Mouse (Mus musculus) limb, embryonic 15.5 days (tissue): Measurements from ENCODE around the gene Ifnk. TPM values are rescaled to one million over a fixed set of nuclear protein-coding genes. Genes with fewer than 3 reads are reported as not detected.

Source experiments
- ATAC-seq: fragments of 200-750 bp; cut with Nextera tagmentation; 2 replicates; pipeline ENCODE4 v1.8.0; 2017; ENCODE audit warnings: low read depth, moderate TSS enrichment; ENCODE audit not compliant: insufficient number of reproducible peaks, low FRiP score, low TSS enrichment
- H3K27ac ChIP-seq: fragments of 300-500 bp; sonication (generic); 2 replicates; pipeline ENCODE4 v1.5.1; 2015; ENCODE audit warnings: moderate library complexity, mild to moderate bottlenecking, inconsistent platforms
- H3K27me3 ChIP-seq: fragments of 300-500 bp; sonication (generic); 2 replicates; pipeline ENCODE4 v1.6.1; 2015; ENCODE audit warnings: inconsistent platforms
- H3K36me3 ChIP-seq: fragments of 300-500 bp; sonication (generic); 2 replicates; pipeline ENCODE4 v1.6.1; 2015; ENCODE audit warnings: inconsistent platforms
- H3K4me1 ChIP-seq: fragments of 300-500 bp; sonication (generic); 2 replicates; pipeline ENCODE4 v1.6.1; 2015; ENCODE audit warnings: inconsistent platforms
- H3K4me2 ChIP-seq: fragments of 300-500 bp; sonication (generic); 2 replicates; pipeline ENCODE4 v1.6.1; 2015; ENCODE audit warnings: mild to moderate bottlenecking, inconsistent platforms
- H3K4me3 ChIP-seq: fragments of 300-500 bp; sonication (generic); 2 replicates; pipeline ENCODE4 v1.5.1; 2015; ENCODE audit warnings: mild to moderate bottlenecking, inconsistent platforms
- H3K9ac ChIP-seq: fragments of 300-500 bp; sonication (generic); 2 replicates; pipeline ENCODE4 v1.6.1; 2015; ENCODE audit warnings: inconsistent platforms
- H3K9me3 ChIP-seq: fragments of 300-500 bp; sonication (generic); 2 replicates; pipeline ENCODE4 v1.6.1; 2016; ENCODE audit warnings: inconsistent platforms
- WGBS: fragments of 180-500 bp; shearing (Covaris S2); methylation state at CpG from one replicate; pipeline ENCODE4 v1.1.7; 2015; 5-methylcytosine and 5-hydroxymethylcytosine counted together
- polyA plus RNA-seq: library from polyadenylated mRNA; unstranded; fragments of >200 nt; fragmentation: Nextera tagmentation; extraction: Ambion mirVana; gene quantifications from 2 replicates; pipeline ENCODE4 v1.2.1, GENCODE M21; 2015

Ifnk gene
- polyA plus RNA-seq, 1 experiment from 2014 or later = 0.19 TPM

- H3K36me3 ChIP-seq = no peaks in the 10 kb centered on the region
- no peaks in the 10 kb centered on the region for H3K27me3 ChIP-seq
- 70% methylated on average over 3 of the region's 3 CpGs for WGBS
- H3K4me1 ChIP-seq = 0 out of 2 replicates have a peak, but pooled peaks cover 8% of the 10 kb centered on the region
- ATAC-seq = no peak
- H3K27ac ChIP-seq = no peak overlapping the region
- no peak overlapping the region for H3K4me2 ChIP-seq
- H3K9ac ChIP-seq = no peak overlapping the region
- no peak overlapping the region for H3K4me3 ChIP-seq
- H3K9me3 ChIP-seq = no peaks in the 10 kb centered on the region
Observed at GRCm38 (mm10) chr4:35165947-35166346, 14.1 kb downstream of the Ifnk start.

DNA sequence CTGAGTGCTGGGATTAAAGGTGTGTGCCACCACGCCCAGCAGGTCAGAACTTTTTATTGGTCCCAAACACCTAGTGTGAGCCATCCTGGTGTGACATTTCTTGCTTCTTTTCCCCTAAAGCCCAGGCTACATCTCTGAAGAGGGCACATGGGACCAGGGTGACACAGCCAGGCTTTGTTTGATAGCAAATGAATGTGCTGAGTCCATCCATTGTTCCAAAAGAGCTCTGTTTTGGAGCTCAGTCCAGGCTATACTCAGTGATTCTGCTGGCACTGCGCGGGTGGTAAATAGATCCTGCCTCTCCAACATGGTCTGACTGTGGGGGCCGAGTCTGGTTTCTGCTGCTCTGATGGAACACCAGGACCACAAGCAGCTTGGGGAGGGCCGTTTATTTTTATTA lies 16.0 kb downstream of the Ifnk start:
- no peak overlapping the region for H3K4me3 ChIP-seq
- H3K4me1 ChIP-seq = 0 out of 2 replicates have a peak, but pooled peaks cover 8% of the 10 kb centered on the region
- no peak overlapping the region for H3K9ac ChIP-seq
- no peaks in the 10 kb centered on the region for H3K9me3 ChIP-seq
- no peak overlapping the region for H3K27ac ChIP-seq
- 63% methylated on average over 5 of the region's 5 CpGs for WGBS
- no peak for ATAC-seq
- H3K36me3 ChIP-seq = no peaks in the 10 kb centered on the region
- H3K4me2 ChIP-seq = no peak overlapping the region
- no peaks in the 10 kb centered on the region for H3K27me3 ChIP-seq

- WGBS = 62% methylated on average over 13 of the region's 13 CpGs
- Histone ChIP-seq H3K36me3 (no peaks in the 10 kb centered on the region), H3K4me2 (no peak overlapping the region), H3K9ac (no peak overlapping the region), H3K4me3 (no peak overlapping the region), H3K27me3 (no peaks in the 10 kb centered on the region), H3K9me3 (no peaks in the 10 kb centered on the region), H3K27ac (no peak overlapping the region), H3K4me1 (peaks cover 11% of the 10 kb centered on the region)
- no peak for ATAC-seq
Observed at GRCm38 (mm10) chr4:35169571-35170125, 17.8 kb downstream of the Ifnk start.

- H3K36me3 ChIP-seq = no peaks in the 10 kb centered on the region
- 76% methylated on average over 2 of the region's 2 CpGs for WGBS
- no peak overlapping the region for H3K27ac ChIP-seq
- no peak for ATAC-seq
- H3K9me3 ChIP-seq = no peaks in the 10 kb centered on the region
- no peak overlapping the region for H3K9ac ChIP-seq
- H3K4me3 ChIP-seq = no peak overlapping the region
- no peak overlapping the region for H3K4me2 ChIP-seq
- peaks cover 11% of the 10 kb centered on the region for H3K4me1 ChIP-seq
- H3K27me3 ChIP-seq = no peaks in the 10 kb centered on the region
Observed at GRCm38 (mm10) chr4:35172471-35172870, 20.6 kb downstream of the Ifnk start.

- 54% methylated on average over 1 of the region's 1 CpGs for WGBS
- no peak for ATAC-seq
Observed at GRCm38 (mm10) chr4:35173551-35173950, 21.7 kb downstream of the Ifnk start.

GRCm38 (mm10) chr4:35175566-35175965 lies 23.7 kb downstream of the Ifnk start:
- ATAC-seq = no peak
- H3K9me3 ChIP-seq = no peaks in the 10 kb centered on the region
- H3K27me3 ChIP-seq = no peaks in the 10 kb centered on the region
- H3K4me2 ChIP-seq = no peak overlapping the region
- H3K36me3 ChIP-seq = no peaks in the 10 kb centered on the region
- H3K27ac ChIP-seq = no peak overlapping the region
- H3K9ac ChIP-seq = no peak overlapping the region
- H3K4me1 ChIP-seq = peaks cover 3% of the 10 kb centered on the region
- no peak overlapping the region for H3K4me3 ChIP-seq
- WGBS = 85% methylated on average over 2 of the region's 2 CpGs

More at GRCm38 (mm10) chr4:35173551-35173950, 21.7 kb downstream of the Ifnk start:
- no peaks in the 10 kb centered on the region for H3K36me3 ChIP-seq
- H3K4me3 ChIP-seq = no peak overlapping the region
- H3K9ac ChIP-seq = no peak overlapping the region
- no peaks in the 10 kb centered on the region for H3K9me3 ChIP-seq
- peaks cover 8% of the 10 kb centered on the region for H3K4me1 ChIP-seq
- H3K4me2 ChIP-seq = no peak overlapping the region
- H3K27ac ChIP-seq = no peak overlapping the region
- no peaks in the 10 kb centered on the region for H3K27me3 ChIP-seq

DNA sequence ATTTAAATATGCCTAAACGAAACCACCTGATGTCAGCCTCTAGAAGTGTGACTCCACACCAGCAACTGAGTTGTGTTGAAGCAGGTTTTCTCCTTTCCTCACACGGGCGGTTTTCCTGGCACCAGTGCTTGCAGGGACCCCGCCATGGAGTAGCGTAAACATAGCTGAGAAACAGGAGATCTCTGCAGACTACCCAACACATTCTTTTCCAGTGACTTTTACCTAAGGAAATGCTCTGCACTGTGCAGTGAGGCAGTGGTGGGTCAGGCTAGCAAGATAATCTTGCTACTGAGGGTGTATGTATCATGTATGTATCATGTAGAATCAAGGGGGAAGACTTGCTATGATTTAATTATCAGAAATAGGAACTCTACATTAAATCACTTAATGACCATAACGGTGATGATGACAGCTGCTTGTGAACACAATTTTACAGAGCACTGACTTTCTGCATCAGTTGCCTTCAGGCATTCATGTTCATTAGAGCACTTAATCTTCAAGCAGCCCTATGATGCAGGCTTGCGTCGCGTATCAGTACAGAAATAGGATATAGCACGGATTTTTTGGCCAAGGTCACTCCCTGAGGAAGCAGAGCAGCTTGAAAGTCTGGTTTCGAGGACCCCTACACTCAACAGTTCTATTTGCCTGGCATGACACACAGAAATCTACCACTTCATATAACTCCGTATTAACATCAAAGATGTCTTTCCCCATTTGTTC lies 26.2 kb downstream of the Ifnk start:
- no peak overlapping the region for H3K27ac ChIP-seq
- H3K9me3 ChIP-seq = no peaks in the 10 kb centered on the region
- WGBS = 60% methylated on average over 12 of the region's 12 CpGs
- H3K4me2 ChIP-seq = no peak overlapping the region
- H3K4me1 ChIP-seq = peaks cover 3% of the 10 kb centered on the region
- no peaks in the 10 kb centered on the region for H3K36me3 ChIP-seq
- H3K4me3 ChIP-seq = no peak overlapping the region
- no peaks in the 10 kb centered on the region for H3K27me3 ChIP-seq
- ATAC-seq = no peak
- no peak overlapping the region for H3K9ac ChIP-seq

DNA sequence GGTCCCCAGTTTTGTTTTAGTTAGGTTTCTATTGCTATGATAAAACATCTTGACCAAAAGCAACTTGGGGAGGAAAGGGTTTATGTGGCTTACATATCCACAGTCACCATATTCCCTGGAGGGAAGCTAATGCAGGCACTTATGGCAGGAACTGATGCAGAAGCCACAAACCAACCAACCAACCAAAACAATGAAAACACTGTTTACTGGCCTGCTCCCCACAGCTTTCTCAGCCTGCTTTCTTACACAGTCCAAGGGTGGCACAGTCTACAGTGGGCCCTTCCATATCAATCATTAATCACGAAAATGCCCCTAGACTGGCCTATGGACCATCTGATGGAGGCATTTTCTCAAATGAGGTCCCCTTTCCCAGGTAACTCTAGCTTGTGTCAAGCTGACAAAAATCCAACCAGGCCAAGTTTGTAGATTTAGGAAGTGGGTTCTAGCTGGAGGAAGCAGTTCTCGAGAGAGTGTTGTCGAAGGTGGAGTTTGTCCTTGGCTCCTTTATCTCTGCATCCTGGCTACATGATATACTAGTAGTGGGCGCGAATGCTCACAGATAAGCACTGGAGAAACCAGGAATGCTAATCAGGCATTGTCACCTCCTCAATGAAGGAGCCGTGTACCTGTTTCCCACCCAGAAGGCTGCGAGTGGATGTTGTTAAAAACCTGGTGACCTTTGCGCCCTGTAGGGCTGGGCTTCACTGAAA lies 35.9 kb downstream of the Ifnk start:
- Histone ChIP-seq H3K27me3 (no peaks in the 10 kb centered on the region), H3K9ac (no peak overlapping the region), H3K4me3 (no peak overlapping the region), H3K4me1 (no peaks in the 10 kb centered on the region), H3K27ac (no peak overlapping the region), H3K9me3 (no peaks in the 10 kb centered on the region), H3K4me2 (no peak overlapping the region), H3K36me3 (no peaks in the 10 kb centered on the region)
- ATAC-seq = no peak
- 92% methylated on average over 8 of the region's 8 CpGs for WGBS

DNA sequence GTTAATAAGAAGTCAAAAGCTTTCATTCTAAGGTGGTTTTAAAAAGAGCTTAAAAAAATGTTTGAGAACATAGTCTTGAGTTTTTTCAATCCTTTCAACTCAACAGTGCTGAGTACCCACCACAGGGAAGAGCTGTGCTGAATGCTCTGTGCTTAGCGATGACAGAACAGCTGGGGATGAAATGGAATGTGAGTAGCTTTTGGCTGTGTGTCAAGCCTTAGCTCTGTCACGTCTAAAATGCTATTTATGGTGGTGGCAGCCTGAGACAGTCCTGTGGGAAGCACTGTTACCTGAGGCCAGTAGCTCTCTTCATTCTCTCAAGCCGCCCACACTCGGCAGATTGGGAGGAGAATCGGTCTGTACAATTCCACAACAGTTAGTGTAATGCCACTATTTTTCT lies 37.9 kb downstream of the Ifnk start:
- H3K4me3 ChIP-seq = no peak overlapping the region

DNA sequence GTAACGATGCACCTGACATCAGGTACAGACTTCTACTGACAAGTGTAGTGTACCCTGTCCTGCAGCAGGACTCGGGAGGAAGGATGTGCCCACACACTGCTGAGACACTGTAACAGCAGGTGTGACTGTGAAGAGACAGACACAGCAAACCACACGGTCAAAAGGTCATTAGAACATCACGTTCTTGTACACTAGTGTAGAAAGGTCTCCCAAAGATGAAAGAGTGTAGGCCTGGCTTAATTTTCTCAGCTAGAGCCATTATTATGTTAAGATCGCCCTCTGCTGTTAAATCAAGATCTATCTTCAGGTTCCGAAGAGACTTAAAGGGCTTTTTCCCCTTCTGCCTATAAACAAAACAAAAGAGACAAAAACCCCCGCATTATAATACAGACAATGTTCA lies 40.9 kb downstream of the Ifnk start:
- H3K27me3 ChIP-seq = no peaks in the 10 kb centered on the region
- H3K4me3 ChIP-seq = no peak overlapping the region
- H3K4me2 ChIP-seq = no peak overlapping the region
- no peak for ATAC-seq
- WGBS = 45% methylated on average over 7 of the region's 7 CpGs
- H3K9me3 ChIP-seq = no peaks in the 10 kb centered on the region
- peaks cover 14% of the 10 kb centered on the region for H3K36me3 ChIP-seq
- no peak overlapping the region for H3K9ac ChIP-seq
- no peak overlapping the region for H3K27ac ChIP-seq
- no peaks in the 10 kb centered on the region for H3K4me1 ChIP-seq

More for the DNA sequence above, 37.9 kb downstream of the Ifnk start:
- Histone ChIP-seq H3K4me1 (no peaks in the 10 kb centered on the region), H3K9me3 (no peaks in the 10 kb centered on the region), H3K9ac (no peak overlapping the region), H3K27ac (no peak overlapping the region), H3K4me2 (no peak overlapping the region), H3K27me3 (no peaks in the 10 kb centered on the region), H3K36me3 (0 out of 2 replicates have a peak, but pooled peaks cover 9% of the 10 kb centered on the region)
- no peak for ATAC-seq
- WGBS = 59% methylated on average over 5 of the region's 5 CpGs

GRCm38 (mm10) chr4:35201700-35202099 lies 49.8 kb downstream of the Ifnk start:
- Histone ChIP-seq H3K9ac (no peak overlapping the region), H3K9me3 (no peaks in the 10 kb centered on the region), H3K4me3 (no peak overlapping the region), H3K36me3 (peaks cover 21% of the 10 kb centered on the region), H3K4me2 (no peak overlapping the region), H3K27me3 (no peaks in the 10 kb centered on the region), H3K27ac (no peak overlapping the region), H3K4me1 (no peaks in the 10 kb centered on the region)
- WGBS = 94% methylated on average over 5 of the region's 5 CpGs
- ATAC-seq = no peak
